Mouse (Mus musculus): ENCODE measurements at regions not wholly inside any gene's neighbourhood (a gene's known extent, or its start where the extent isn't known, plus 50 kb on each side); places are given as distances from the start of the nearest gene placed in this dataset.

DNA sequence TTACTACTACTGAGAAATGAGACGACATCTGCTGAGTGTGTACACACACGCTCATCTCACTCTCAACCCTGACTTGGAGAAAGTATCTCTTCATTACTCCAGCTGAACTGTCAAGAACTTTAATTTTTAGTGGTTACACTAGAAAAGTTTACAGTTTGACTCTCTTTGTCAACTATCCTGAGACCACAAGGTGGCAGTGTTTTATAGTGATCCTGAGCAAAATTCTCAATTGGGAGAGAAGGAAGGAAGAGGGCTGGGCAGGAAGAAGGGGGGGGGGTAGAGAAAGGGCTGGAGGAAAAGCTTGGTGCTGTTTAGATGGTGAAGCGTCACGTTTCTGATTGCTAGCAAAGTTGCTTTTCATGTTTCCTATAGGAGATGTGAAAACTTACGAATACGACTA, 158.8 kb upstream of the Olfr1507 start:
- no peak for TF ChIP-seq CTCF (IDR thresholded peaks at IDR 0.05; ENCODE audit: low read depth)
- TF ChIP-seq EP300 (IDR thresholded peaks at IDR 0.05; ENCODE audit: low read depth), result no peak

Data from heart, postnatal 0 days (tissue).